Mouse (Mus musculus) A20 (cell line): ENCODE measurements around the gene Scn2b.

ENCODE experiments used
- DNase-seq: peaks from one replicate; pipeline ENCODE4 v3.0.0-alpha.2; 2011; ENCODE audit warnings: low read depth, low spot score

Gene Scn2b

GRCm38 (mm10) chr9:45119954-45120530 lies 2.5 kb downstream of the Scn2b start:
- no peak for DNase-seq

DNA sequence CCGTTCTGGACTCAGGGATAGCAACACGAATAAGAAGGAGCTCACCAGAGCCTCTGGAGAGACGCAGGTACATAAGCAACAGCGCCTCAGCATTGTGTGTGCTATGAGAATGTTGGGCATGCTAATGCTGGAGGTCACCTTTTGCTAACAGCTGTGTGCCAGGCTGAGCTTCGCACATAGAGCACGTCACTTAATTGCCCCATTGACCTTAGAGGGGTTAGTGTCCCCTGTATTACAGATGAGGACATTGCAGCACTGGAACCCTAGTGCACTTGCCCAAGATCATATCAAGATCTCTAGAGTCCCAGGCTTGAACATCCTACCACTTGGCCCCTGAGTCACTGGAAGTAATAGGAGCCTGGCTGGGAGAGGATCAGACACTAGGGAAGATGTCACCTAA lies 3.0 kb downstream of the Scn2b start:
- DNase-seq, result no peak

- DNase-seq, result no peak
Observed at GRCm38 (mm10) chr9:45121001-45121400, 3.4 kb downstream of the Scn2b start.

- DNase-seq, result peak; percentile 89
Observed at GRCm38 (mm10) chr9:45121769-45122168, 4.2 kb downstream of the Scn2b start.

- DNase-seq, result peak; percentile 92
Observed at GRCm38 (mm10) chr9:45122209-45122761, 4.7 kb downstream of the Scn2b start.

- no peak for DNase-seq
Observed at GRCm38 (mm10) chr9:45125211-45125610, 7.6 kb downstream of the Scn2b start.

DNA sequence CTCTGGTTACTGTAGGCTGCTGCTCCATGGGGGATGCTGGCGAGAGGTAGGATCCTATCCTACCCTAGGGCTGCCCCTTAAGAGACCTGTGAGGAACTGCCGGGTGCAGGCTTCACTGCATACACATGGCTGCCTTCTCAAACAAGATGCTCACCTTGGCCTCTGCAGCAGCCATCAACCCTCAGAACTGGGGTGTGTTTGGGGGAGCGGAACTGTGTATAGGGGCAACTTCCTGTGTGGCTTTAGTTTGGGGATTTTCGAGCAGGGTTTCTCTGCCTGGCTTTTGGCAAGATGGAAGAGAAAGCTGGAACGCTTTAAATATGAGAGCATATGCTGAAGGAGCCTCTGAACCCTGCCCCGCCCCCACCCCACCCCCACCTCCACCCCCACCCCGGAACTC lies 9.4 kb downstream of the Scn2b start:
- peak; percentile 44 for DNase-seq

DNA sequence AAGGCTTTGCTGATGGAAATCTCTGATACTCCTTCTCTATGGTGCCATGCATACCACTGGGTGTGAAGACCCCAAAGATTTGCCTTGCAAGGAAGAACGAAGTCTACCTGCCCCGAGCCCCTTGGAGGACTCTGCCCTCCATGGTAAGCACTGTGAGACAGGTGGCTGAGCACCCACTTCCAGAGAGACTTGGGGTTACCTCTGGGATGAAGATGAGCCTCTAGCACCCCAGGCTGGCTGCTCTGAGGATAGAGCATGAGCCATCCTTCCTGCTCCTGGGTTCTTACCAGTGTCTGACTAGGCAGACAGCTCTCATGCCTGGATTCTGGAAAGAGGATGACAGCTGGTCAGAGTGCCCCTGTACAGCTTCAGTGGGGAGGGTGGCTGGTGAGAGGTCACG lies 12.5 kb downstream of the Scn2b start:
- DNase-seq, result no peak

GRCm38 (mm10) chr9:45133484-45134310 lies 16.1 kb downstream of the Scn2b start:
- peak; percentile 71 for DNase-seq

DNA sequence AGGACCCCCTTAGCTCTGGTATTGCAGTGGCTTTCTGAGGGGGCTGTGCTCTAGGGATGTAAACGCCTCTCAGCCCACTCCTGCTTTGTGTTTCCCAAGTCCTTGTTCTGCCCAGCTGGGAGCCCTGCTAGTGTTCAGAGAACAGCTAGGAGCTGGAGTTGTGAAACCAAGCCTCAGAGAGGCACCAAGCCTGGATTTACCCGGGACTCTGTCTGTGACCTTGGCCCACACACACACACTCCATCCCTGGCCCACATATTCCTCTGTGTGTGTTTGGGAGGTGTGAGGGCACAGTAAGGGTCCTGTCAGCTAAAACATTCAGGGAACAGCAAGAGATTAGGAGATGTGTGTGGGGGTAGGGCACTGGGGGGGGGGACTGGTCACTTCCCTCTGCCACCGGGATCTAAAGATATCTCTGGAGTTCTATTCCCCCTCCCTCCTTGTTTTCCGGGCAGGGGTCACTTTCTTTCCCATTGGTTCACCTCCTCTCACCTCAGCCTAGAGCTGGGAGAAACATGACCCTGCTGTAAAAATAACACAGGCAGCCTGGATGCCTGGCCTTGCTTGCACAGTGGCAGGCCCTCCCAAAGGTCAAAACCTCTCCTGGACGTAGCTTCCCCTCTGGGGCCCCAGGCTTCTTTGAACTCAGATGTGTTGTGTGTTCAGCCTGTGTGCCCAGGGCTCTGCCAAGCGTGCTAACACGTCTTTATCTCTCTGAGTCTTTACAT lies 19.0 kb downstream of the Scn2b start:
- no peak for DNase-seq

DNA sequence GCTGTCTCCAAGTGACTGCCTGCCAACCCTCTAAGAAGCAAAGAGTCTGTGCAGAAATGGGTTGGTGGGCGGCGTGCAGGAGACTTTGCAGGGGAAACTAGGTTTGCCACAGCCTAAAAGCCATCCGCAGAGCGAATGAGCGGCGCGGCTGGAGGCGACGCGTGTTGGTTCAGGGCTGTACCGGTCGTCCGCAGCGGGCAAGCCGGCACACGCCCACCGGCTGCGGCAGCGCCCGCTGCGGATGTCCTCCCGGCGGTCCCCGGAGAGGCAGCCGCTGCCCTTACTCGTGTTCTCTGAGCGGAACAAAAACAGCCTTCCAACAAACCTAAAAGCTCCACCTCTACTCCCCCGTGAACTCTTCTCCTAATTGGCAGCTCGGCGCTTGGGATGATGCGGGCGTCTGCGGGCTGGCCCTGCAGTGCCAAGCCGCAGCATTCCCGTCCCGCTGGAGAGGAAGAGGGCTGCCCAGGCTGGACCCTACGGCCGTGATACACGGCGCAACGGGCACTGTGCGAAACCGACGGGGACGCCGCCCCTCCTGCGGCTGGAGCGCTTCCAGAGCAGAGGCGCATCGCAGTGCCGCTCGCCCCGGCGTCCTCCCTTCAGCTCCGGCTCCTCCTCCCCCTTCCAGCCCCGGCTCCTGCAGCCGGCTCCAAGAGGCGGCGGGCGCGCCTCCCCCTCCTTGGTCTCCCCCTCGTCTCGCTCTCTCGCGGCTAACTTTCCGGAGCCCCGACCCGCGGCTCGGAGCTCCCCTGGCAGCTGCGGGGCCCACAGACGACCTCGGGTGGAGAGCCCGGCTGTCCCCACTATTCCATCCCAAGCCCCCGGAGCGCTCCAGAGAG lies 20.8 kb downstream of the Scn2b start, which contains the start of gene Scn4b:
Gene Scn4b, plus strand, starts transcription at position 205 of the 842 bp plus-strand sequence.
- no peak for DNase-seq

- DNase-seq, result no peak
Observed at GRCm38 (mm10) chr9:45139082-45139481, 21.5 kb downstream of the Scn2b start.

DNA sequence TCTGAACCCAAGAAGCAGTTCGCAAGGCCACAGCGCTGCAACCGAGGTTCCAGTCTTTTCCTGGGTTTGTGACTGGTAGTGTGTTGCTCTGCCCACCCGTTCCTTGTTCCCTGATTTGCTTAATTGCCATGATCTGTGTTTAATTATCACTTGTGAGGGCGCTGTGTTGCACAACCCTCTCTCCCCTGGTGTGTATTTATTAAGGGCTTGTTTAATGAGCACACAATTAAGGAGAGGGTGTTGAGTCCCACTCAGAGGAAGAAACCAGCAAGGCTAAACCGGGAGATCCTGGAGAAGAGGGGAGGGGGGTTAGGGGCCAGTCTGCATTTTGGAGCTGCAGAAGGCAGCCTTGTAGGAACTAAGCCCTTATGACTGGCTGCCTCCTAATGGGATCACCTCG lies 23.4 kb downstream of the Scn2b start:
- no peak for DNase-seq

- no peak for DNase-seq
Observed at GRCm38 (mm10) chr9:45142686-45143085, 25.1 kb downstream of the Scn2b start.

DNA sequence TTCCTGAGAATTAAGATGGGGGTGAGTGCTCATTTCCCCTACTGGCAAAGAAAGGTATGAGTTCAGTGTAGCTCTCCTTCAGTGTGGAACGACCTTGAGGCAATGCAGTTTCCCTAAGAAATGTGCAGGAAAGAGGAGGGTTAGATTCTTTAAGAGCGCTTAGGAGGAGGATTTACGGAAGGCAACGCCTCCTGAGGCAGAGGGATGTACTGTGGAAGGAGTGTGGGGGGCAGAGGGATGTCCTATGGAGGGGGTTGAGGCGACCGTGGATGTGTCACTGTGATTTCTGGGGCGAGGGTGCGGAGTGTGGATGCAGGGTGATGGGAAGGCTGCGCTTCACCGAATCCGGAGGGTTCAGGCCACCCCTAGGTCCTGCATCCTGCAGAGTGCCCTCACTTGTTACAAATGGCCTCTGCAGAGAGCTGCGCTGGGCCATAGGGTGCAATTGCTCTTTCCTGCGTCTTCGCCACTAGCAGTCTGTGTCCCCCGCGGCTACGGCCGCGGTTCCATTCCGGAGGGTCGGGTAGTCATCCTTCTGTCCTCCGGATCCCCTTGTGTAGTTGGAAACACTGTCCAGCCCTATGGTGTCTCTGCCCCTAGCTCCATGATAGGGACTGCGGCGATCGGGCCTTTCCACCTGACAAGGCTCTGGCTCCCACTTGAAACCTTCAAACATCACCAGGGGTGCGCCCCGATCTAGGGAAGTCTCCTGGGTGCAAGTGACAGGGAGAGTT lies 28.1 kb downstream of the Scn2b start:
- no peak for DNase-seq

GRCm38 (mm10) chr9:45146267-45146597 lies 28.6 kb downstream of the Scn2b start:
- DNase-seq, result peak; percentile 51

GRCm38 (mm10) chr9:45150933-45151332 lies 33.4 kb downstream of the Scn2b start:
- no peak for DNase-seq

- no peak for DNase-seq
Observed at GRCm38 (mm10) chr9:45153361-45153760, 35.8 kb downstream of the Scn2b start.

DNA sequence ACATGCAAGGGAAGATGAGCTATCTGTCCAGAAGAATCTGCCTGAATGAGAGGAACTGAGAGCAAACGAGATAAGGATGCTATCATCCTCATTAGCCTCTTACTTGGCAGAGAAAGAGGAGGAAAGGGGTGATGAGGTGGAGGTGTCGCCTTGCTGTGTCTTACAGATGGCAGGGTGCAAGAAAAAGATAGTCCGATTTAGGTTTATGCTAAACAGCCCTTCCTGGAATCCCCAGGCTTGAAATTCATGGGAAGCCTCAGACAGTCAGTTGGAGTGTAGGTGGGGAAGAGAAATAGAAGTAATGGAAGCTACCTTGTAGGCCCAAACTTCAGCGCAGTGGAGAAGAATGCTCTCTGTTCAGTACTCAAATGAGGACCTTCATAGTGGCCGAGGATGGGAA lies 50.3 kb downstream of the Scn2b start:
- DNase-seq, result no peak

- no peak for DNase-seq
Observed at GRCm38 (mm10) chr9:45170150-45170549, 52.6 kb downstream of the Scn2b start.
